Mouse (Mus musculus) heart, postnatal 10 days (tissue): Measurements from ENCODE around the gene Hist1h2bl. TPM values are rescaled to one million over a fixed set of nuclear protein-coding genes. Genes with fewer than 3 reads are reported as not detected.
A peak's percentile ranks its signal among the peaks of the same experiment; 100 is the strongest.
"Not testable (repeated sequence)": the region's sequence is repeated elsewhere in the genome, so short reads cannot be mapped to it uniquely, and the experiment has no call there.

Experiments used
- DNase-seq, 2 experiments: peaks; one replicate each; pipeline ENCODE4 v3.0.0; 2021
- intact Hi-C: fragments of 180-260 bp; cut with DNase I; formaldehyde crosslinking; loops from one replicate; pipeline ENCODE4 v1.15.1; 2025
- total RNA-seq, 2 experiments: library from RNA; stranded (reverse); gene quantifications; 2 replicates each; pipeline ENCODE4 v1.2.3; 2021

Gene Hist1h2bl
- total RNA-seq, 2 experiments from 2014 or later, result 206 to 220 TPM

- DNase-seq, result no peak
- intact Hi-C loops, result no loop called here
Observed at GRCm38 (mm10) chr13:21727948-21728572, 12.1 kb upstream of the Hist1h2bl start.

DNA sequence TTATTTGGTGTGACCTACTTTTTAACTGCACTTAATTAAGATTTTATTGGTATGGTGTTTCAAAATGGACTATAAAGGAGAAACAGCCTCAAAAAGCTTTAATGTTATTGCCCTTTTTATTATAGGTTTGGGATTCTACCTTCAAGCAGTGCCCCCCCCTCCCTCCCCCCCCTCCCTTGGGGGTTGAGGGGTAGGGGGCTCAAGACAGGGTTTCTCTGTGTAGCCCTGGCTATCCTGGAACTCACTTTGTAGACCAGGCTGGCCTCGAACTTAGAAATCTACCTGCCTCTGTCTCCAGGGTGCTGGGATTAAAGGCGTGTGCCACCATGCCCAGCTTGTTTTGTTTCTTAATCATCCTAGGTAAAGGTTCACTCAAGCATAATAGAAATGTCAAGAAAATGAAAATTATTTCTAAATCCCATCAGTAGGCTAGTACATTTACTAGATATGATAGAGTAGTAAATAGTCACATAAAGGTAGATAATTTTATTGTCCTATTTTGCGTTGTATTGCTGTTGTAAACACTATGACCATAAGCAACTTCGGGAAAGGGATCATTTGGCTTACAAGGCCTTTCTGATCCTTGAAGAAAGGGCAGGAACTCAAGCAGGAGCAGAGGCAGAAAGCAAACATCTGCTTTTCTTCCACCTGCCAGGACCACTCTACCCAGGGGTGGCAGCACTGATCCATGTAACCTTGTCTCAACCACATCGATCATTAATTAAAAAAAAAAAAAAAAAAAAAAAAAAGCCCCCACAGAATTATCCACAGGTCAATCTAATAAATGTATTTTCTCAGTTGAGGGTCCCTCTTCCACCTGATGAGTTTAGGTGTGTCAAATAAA lies 7.3 kb upstream of the Hist1h2bl start:
- intact Hi-C loops, result loop anchor here (5.0 kb wide), 1 partner anchor 54 kb away; no protein-coding TSS in a partner anchor
- DNase-seq, result no peak

- no peak for DNase-seq
- intact Hi-C loops, result loop anchor here (5.0 kb wide), 1 partner anchor 55 kb away; no protein-coding TSS in a partner anchor
Observed at GRCm38 (mm10) chr13:21722373-21722925, 6.5 kb upstream of the Hist1h2bl start.

GRCm38 (mm10) chr13:21721757-21722372 lies 5.9 kb upstream of the Hist1h2bl start, which contains the start of gene Hist1h2bm:
Gene Hist1h2bm (plus strand): TSS chr13:21722044.
- intact Hi-C loops, result loop anchor here (5.0 kb wide), 1 partner anchor 55 kb away; no protein-coding TSS in a partner anchor
- DNase-seq, result peak; percentile 71 to 74

GRCm38 (mm10) chr13:21721107-21721756 lies 5.3 kb upstream of the Hist1h2bl start:
- DNase-seq, result not testable (repeated sequence)
- intact Hi-C loops, result loop anchor here (5.0 kb wide), 1 partner anchor 56 kb away; no protein-coding TSS in a partner anchor

DNA sequence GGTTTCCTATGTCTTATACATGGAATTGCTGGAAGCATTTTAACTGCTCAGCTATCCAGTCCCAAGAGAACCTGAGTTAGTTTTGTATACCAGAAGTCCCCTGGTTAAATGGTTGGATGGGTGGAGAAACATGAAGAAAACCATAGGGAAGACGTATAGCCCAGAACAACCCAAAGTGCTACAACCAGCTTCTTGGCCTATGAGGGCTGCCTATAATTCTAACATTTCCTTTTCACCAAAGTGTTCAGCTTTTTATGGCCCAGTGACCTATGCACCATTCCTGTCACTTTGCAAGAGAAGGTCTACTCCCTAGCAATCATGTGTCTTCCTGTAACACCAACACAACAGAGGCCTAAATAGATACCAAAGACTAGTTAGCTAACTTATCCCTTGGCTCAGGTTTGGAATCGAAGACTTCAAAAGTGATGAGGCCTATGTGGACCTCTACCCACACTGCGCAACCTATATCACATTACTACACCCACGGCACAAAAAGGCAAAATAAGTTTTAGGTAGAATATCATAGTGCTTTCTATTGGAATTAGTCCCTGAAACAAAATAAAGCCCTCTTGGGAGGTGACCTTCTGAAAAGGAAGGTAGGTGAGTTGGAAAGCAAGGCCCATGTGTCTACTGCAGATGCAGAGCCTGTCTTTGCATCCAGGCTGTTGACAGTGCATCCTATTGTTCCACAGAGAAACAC lies 2.6 kb upstream of the Hist1h2bl start:
- intact Hi-C loops, result loop anchor here (10.0 kb wide), 2 partner anchors 226 to 314 kb away; partner anchors contain the start of genes Zfp184 and Zkscan3
- no peak for DNase-seq

- intact Hi-C loops, result loop anchor here (10.0 kb wide), 2 partner anchors 227 to 313 kb away; partner anchors contain the start of genes Zfp184 and Zkscan3
- peak; percentile 88 for DNase-seq
Observed at GRCm38 (mm10) chr13:21717397-21718357, 1.7 kb upstream of the Hist1h2bl start, which contains the start of gene Hist1h3h. Gene Hist1h3h (plus strand): TSS chr13:21717659.

- peak; percentile 32 to 47 for DNase-seq
Observed at GRCm38 (mm10) chr13:21716540-21717391, 823 bp upstream of the Hist1h2bl start.

DNA sequence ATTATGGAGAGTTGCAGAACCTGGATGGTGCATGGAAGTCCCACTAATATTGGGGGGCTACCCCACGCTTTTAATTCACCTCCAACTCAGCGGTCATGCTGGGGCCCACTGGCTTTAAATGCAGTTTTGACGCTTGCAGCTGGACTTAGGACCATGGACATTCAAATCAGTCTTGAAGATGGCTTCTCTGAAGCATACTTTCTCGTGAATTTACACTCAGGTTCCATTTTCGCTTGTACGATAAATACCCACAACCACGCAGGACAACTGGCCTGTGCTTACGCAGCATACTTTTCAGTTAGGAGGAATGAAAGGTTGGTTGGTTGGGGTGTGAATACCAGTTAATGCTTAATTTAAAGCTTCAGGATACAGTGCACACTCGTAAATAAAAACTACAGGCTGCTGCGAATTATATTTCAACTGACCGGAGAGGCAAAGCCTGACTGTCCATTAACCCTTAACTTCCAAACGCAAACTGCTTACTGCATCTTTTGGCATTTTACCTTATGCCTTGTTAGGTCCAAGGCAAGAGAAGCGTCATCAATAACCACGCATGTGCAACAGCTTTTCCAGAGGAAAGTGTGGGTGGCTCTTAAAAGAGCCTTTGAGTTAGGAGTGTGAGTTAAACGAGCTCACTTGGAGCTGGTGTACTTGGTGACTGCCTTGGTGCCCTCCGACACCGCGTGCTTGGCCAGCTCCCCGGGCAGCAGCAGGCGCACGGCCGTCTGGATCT lies 646 bp downstream of the Hist1h2bl start:
- intact Hi-C loops, result loop anchor here (2.0 to 10.0 kb wide), 3 partner anchors 230 to 326 kb away; partner anchors contain the start of genes Hist1h4i, Zfp184 and Zkscan3
- peak; percentile 11 to 23 for DNase-seq

More at GRCm38 (mm10) chr13:21716540-21717391, 823 bp upstream of the Hist1h2bl start:
- intact Hi-C loops, result loop anchor here (10.0 kb wide), 2 partner anchors 228 to 312 kb away; partner anchors contain the start of genes Zfp184 and Zkscan3

GRCm38 (mm10) chr13:21714725-21715124 lies 1.2 kb downstream of the Hist1h2bl start:
- peak; percentile 77 to 83 for DNase-seq
- intact Hi-C loops, result loop anchor here (1.0 to 10.0 kb wide), 8 partner anchors 20 to 1803 kb away; partner anchors contain the start of genes Hist1h4i, Zfp184 and Zkscan3

DNA sequence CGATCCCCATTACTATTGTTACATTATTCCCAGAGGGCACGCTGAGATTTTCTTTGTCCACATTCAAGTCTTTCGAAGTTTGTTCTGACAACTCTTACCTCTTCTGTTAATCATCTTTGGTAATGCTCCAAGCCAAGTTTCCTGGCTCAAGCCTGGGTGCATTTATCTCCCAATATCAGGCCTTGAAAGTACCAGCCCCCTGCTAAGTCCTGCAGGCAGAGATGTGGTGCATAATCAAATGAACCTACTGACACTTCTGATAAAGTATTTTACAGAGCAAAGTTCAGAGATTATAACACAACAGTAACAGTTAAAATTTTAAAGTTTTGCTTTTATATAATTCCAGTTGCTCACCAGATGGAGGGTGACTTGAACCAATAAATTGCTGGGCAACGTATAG lies 4.2 kb downstream of the Hist1h2bl start:
- DNase-seq, result no peak
- intact Hi-C loops, result loop anchor here (2.0 to 10.0 kb wide), 7 partner anchors 73 to 1806 kb away; partner anchors contain the start of genes Zfp184 and Zkscan3

- peak; percentile 82 to 87 for DNase-seq
- intact Hi-C loops, result loop anchor here (2.0 to 10.0 kb wide), 7 partner anchors 74 to 1806 kb away; partner anchors contain the start of genes Zfp184 and Zkscan3
Observed at GRCm38 (mm10) chr13:21710821-21711525, 5.0 kb downstream of the Hist1h2bl start.

GRCm38 (mm10) chr13:21710031-21710711 lies 5.8 kb downstream of the Hist1h2bl start:
- intact Hi-C loops, result loop anchor here (2.0 to 10.0 kb wide), 7 partner anchors 75 to 1807 kb away; partner anchors contain the start of genes Zfp184 and Zkscan3
- DNase-seq, result peak; percentile 93 to 94

- DNase-seq, result no peak
- intact Hi-C loops, result no loop called here
Observed at GRCm38 (mm10) chr13:21706669-21707068, 9.3 kb downstream of the Hist1h2bl start.

GRCm38 (mm10) chr13:21697811-21698210 lies 18.1 kb downstream of the Hist1h2bl start, which contains the start of gene Olfr1359:
Gene Olfr1359 (plus strand): TSS chr13:21698111.
- intact Hi-C loops, result no loop called here
- DNase-seq, result no peak
